Mouse (Mus musculus) megakaryocyte progenitor cell, adult 5-6 weeks (primary cell): Measurements from ENCODE around the gene Tlr5. TPM values are rescaled to one million over a fixed set of nuclear protein-coding genes. Genes with fewer than 3 reads are reported as not detected.

Experiments
- ATAC-seq: replicated peaks from 2 replicates; pipeline ENCODE4 v1.8.0; 2016; ENCODE audit warnings: mild to moderate bottlenecking, moderate TSS enrichment, inconsistent platforms; ENCODE audit not compliant: poor library complexity
- total RNA-seq, 2 experiments: library from RNA; stranded (forward) in 1 of 2; stranded (reverse) in 1 of 2; fragments of 157-497, 149-512 nt in 1 of 2; fragments of 200-1000 nt in 1 of 2; gene quantifications; 2 replicates each; pipeline versions ENCODE4 v1.2.3 to v1.2.4; 2015 to 2017

Gene Tlr5
- total RNA-seq, 2 experiments from 2014 or later: 0.50 to 0.57 TPM

GRCm38 (mm10) chr1:182987801-182988200 lies 33.2 kb downstream of the Tlr5 start:
- no peak for ATAC-seq

- ATAC-seq: no peak
Measured at GRCm38 (mm10) chr1:182988646-182989045, 34.1 kb downstream of the Tlr5 start.

- ATAC-seq: no peak
Measured at GRCm38 (mm10) chr1:182990092-182990762, 35.6 kb downstream of the Tlr5 start.

- peak; percentile 99 for ATAC-seq
Measured at GRCm38 (mm10) chr1:182991002-182991778, 36.6 kb downstream of the Tlr5 start.

Other genes starting within 250 kb of the Tlr5 start
- gene Ccdc185, start 205.6 kb upstream of the Tlr5 start, total RNA-seq (2015): not detected in 2 replicates
- gene Ccdc185, start 205.6 kb upstream of the Tlr5 start, total RNA-seq (2017): not detected in 2 replicates
- not detected in 2 replicates for gene Susd4, start 190.9 kb upstream of the Tlr5 start, total RNA-seq (2015)
- gene Susd4, start 190.9 kb upstream of the Tlr5 start, total RNA-seq (2017): not detected in 2 replicates